Mouse (Mus musculus) ovary, postnatal 14 days (tissue): ENCODE results near the gene Slc35c2.

Experiments
- DNase-seq: peaks from one replicate; pipeline ENCODE4 v3.0.0; 2022; ENCODE audit warnings: low spot score

Slc35c2 gene

GRCm38 (mm10) chr2:165312381-165312780, 24.7 kb upstream of the Slc35c2 start:
- no peak for DNase-seq

- no peak for DNase-seq
Measured at GRCm38 (mm10) chr2:165311577-165311976, 23.9 kb upstream of the Slc35c2 start.

- no peak for DNase-seq
Measured at GRCm38 (mm10) chr2:165310818-165311425, 23.3 kb upstream of the Slc35c2 start.

GRCm38 (mm10) chr2:165307801-165308200, 20.1 kb upstream of the Slc35c2 start:
- no peak for DNase-seq

GRCm38 (mm10) chr2:165305438-165305837, 17.8 kb upstream of the Slc35c2 start:
- DNase-seq = no peak

- no peak for DNase-seq
Measured at GRCm38 (mm10) chr2:165304819-165305218, 17.1 kb upstream of the Slc35c2 start.

- no peak for DNase-seq
Measured at GRCm38 (mm10) chr2:165303354-165304012, 15.8 kb upstream of the Slc35c2 start.

- no peak for DNase-seq
Measured at GRCm38 (mm10) chr2:165301409-165301808, 13.7 kb upstream of the Slc35c2 start.

GRCm38 (mm10) chr2:165300885-165301284, 13.2 kb upstream of the Slc35c2 start:
- no peak for DNase-seq

GRCm38 (mm10) chr2:165300424-165300823, 12.8 kb upstream of the Slc35c2 start:
- no peak for DNase-seq

- DNase-seq = no peak
Measured at GRCm38 (mm10) chr2:165297429-165297828, 9.8 kb upstream of the Slc35c2 start.

GRCm38 (mm10) chr2:165296571-165296970, 8.9 kb upstream of the Slc35c2 start:
- no peak for DNase-seq

GRCm38 (mm10) chr2:165288315-165289031, 804 bp upstream of the Slc35c2 start:
- peak; percentile 68 for DNase-seq

- DNase-seq = no peak
Measured at GRCm38 (mm10) chr2:165286361-165287201, 1.1 kb downstream of the Slc35c2 start.

GRCm38 (mm10) chr2:165285621-165286020, 2.0 kb downstream of the Slc35c2 start:
- DNase-seq = no peak

GRCm38 (mm10) chr2:165285034-165285433, 2.6 kb downstream of the Slc35c2 start:
- no peak for DNase-seq

- DNase-seq = no peak
Measured at GRCm38 (mm10) chr2:165284377-165284776, 3.3 kb downstream of the Slc35c2 start.

GRCm38 (mm10) chr2:165283644-165284043, 4.0 kb downstream of the Slc35c2 start:
- DNase-seq = no peak

- no peak for DNase-seq
Measured at GRCm38 (mm10) chr2:165281779-165282311, 5.8 kb downstream of the Slc35c2 start.

- no peak for DNase-seq
Measured at GRCm38 (mm10) chr2:165279351-165279750, 8.3 kb downstream of the Slc35c2 start.

- no peak for DNase-seq
Measured at GRCm38 (mm10) chr2:165277188-165277740, 10.4 kb downstream of the Slc35c2 start.

- peak; percentile 55 for DNase-seq
Measured at GRCm38 (mm10) chr2:165275824-165276223, 11.8 kb downstream of the Slc35c2 start.
